Mouse (Mus musculus): ENCODE data around the gene Adprh. TPM values are rescaled to one million over a fixed set of nuclear protein-coding genes. Genes with fewer than 3 reads are reported as not detected.
"Not testable (repeated sequence)": the region's sequence is repeated elsewhere in the genome, so short reads cannot be mapped to it uniquely, and the experiment has no call there.

The Adprh gene
- polyA plus RNA-seq, 1 experiment from 2014 or later, result 102 TPM

GRCm38 (mm10) chr16:38451421-38452205 lies 890 bp downstream of the Adprh start:
- 0 out of 2 replicates have a peak, but pooled peaks cover 3% of the 10 kb centered on the region for H3K27me3 ChIP-seq (replicated peaks)
- H3K27ac ChIP-seq (replicated peaks), result peak overlapping the region; percentile 92
- H3K4me3 ChIP-seq, result peak overlapping the region; percentile 85
- ATAC-seq (ENCODE audit: extremely low read depth, insufficient number of reproducible peaks, low FRiP score, low TSS enrichment), result no peak
- peak overlapping the region; percentile 97 for H3K9ac ChIP-seq
- WGBS, result 44% methylated on average over 12 of the region's 12 CpGs
- peaks cover 19% of the 10 kb centered on the region for H3K4me1 ChIP-seq
- H3K4me2 ChIP-seq, result peak overlapping the region; percentile 79
- no peaks in the 10 kb centered on the region for H3K9me3 ChIP-seq
- H3K36me3 ChIP-seq, result peaks cover 42% of the 10 kb centered on the region

- 0 out of 2 replicates have a peak, but pooled peaks cover 3% of the 10 kb centered on the region for H3K27me3 ChIP-seq (replicated peaks)
- peaks cover 19% of the 10 kb centered on the region for H3K4me1 ChIP-seq
- H3K4me3 ChIP-seq, result no peak overlapping the region
- WGBS, result 89% methylated on average over 7 of the region's 7 CpGs
- no peak overlapping the region for H3K27ac ChIP-seq (replicated peaks)
- H3K9me3 ChIP-seq, result no peaks in the 10 kb centered on the region
- ATAC-seq (ENCODE audit: extremely low read depth, insufficient number of reproducible peaks, low FRiP score, low TSS enrichment), result no peak
- H3K4me2 ChIP-seq, result no peak overlapping the region
- H3K36me3 ChIP-seq, result peaks cover 51% of the 10 kb centered on the region
- H3K9ac ChIP-seq, result no peak overlapping the region
Measured at GRCm38 (mm10) chr16:38450707-38451106, 1.8 kb downstream of the Adprh start.

- Histone ChIP-seq H3K9ac (no peak overlapping the region), H3K4me3 (no peak overlapping the region), H3K9me3 (no peaks in the 10 kb centered on the region), H3K4me2 (no peak overlapping the region), H3K27ac (replicated peaks) (no peak overlapping the region), H3K4me1 (peaks cover 19% of the 10 kb centered on the region), H3K27me3 (replicated peaks) (no peaks in the 10 kb centered on the region), H3K36me3 (peaks cover 74% of the 10 kb centered on the region)
- ATAC-seq (ENCODE audit: extremely low read depth, insufficient number of reproducible peaks, low FRiP score, low TSS enrichment), result no peak
- WGBS, result 92% methylated on average over 12 of the region's 12 CpGs
Measured at GRCm38 (mm10) chr16:38448458-38448857, 4.0 kb downstream of the Adprh start.

GRCm38 (mm10) chr16:38447366-38447765 lies 5.1 kb downstream of the Adprh start:
- no peak overlapping the region for H3K4me2 ChIP-seq
- ATAC-seq (ENCODE audit: extremely low read depth, insufficient number of reproducible peaks, low FRiP score, low TSS enrichment), result no peak
- no peak overlapping the region for H3K27ac ChIP-seq (replicated peaks)
- 88% methylated on average over 21 of the region's 21 CpGs for WGBS
- H3K36me3 ChIP-seq, result peaks cover 80% of the 10 kb centered on the region
- H3K4me3 ChIP-seq, result no peak overlapping the region
- H3K4me1 ChIP-seq, result peaks cover 16% of the 10 kb centered on the region
- H3K27me3 ChIP-seq (replicated peaks), result no peaks in the 10 kb centered on the region
- H3K9me3 ChIP-seq, result no peaks in the 10 kb centered on the region
- H3K9ac ChIP-seq, result no peak overlapping the region

GRCm38 (mm10) chr16:38446141-38446540 lies 6.4 kb downstream of the Adprh start:
- H3K4me1 ChIP-seq; H3K4me2 ChIP-seq; H3K4me3 ChIP-seq; ATAC-seq (ENCODE audit: extremely low read depth, insufficient number of reproducible peaks, low FRiP score, low TSS enrichment); H3K9ac ChIP-seq; H3K9me3 ChIP-seq; H3K27me3 ChIP-seq (replicated peaks); H3K27ac ChIP-seq (replicated peaks): not testable (repeated sequence)
- H3K36me3 ChIP-seq, result peaks cover 80% of the 10 kb centered on the region
- WGBS, result 87% methylated on average over 2 of the region's 2 CpGs

- Histone ChIP-seq H3K27me3 (replicated peaks) (no peaks in the 10 kb centered on the region), H3K4me1 (peaks cover 4% of the 10 kb centered on the region; the same call in 1 of the 2 replicates), H3K27ac (replicated peaks) (no peak overlapping the region), H3K9ac (no peak overlapping the region), H3K9me3 (no peaks in the 10 kb centered on the region), H3K36me3 (peaks cover 78% of the 10 kb centered on the region), H3K4me2 (no peak overlapping the region), H3K4me3 (no peak overlapping the region)
- whole genome bisulfite sequencing, result 93% methylated on average over 20 of the region's 20 CpGs
- no peak for ATAC-seq (ENCODE audit: extremely low read depth, insufficient number of reproducible peaks, low FRiP score, low TSS enrichment)
Measured at GRCm38 (mm10) chr16:38445576-38445975, 6.9 kb downstream of the Adprh start.

GRCm38 (mm10) chr16:38445046-38445445 lies 7.5 kb downstream of the Adprh start:
- Histone ChIP-seq H3K4me1 (no peaks in the 10 kb centered on the region), H3K9me3 (no peaks in the 10 kb centered on the region), H3K4me3 (no peak overlapping the region), H3K27me3 (replicated peaks) (no peaks in the 10 kb centered on the region), H3K4me2 (no peak overlapping the region), H3K27ac (replicated peaks) (no peak overlapping the region), H3K9ac (no peak overlapping the region), H3K36me3 (peaks cover 72% of the 10 kb centered on the region)
- ATAC-seq (ENCODE audit: extremely low read depth, insufficient number of reproducible peaks, low FRiP score, low TSS enrichment), result no peak
- 96% methylated on average over 1 of the region's 1 CpGs for WGBS

GRCm38 (mm10) chr16:38443721-38444464 lies 8.6 kb downstream of the Adprh start:
- WGBS, result 90% methylated on average over 7 of the region's 7 CpGs
- Histone ChIP-seq H3K9ac (no peak overlapping the region), H3K36me3 (peaks cover 61% of the 10 kb centered on the region), H3K27ac (replicated peaks) (no peak overlapping the region), H3K4me1 (no peaks in the 10 kb centered on the region), H3K27me3 (replicated peaks) (no peaks in the 10 kb centered on the region), H3K4me3 (no peak overlapping the region), H3K4me2 (no peak overlapping the region), H3K9me3 (no peaks in the 10 kb centered on the region)
- no peak for ATAC-seq (ENCODE audit: extremely low read depth, insufficient number of reproducible peaks, low FRiP score, low TSS enrichment)

- ATAC-seq (ENCODE audit: extremely low read depth, insufficient number of reproducible peaks, low FRiP score, low TSS enrichment), result no peak
- Histone ChIP-seq H3K36me3 (peaks cover 44% of the 10 kb centered on the region), H3K4me3 (no peak overlapping the region), H3K9ac (no peak overlapping the region), H3K4me1 (no peaks in the 10 kb centered on the region), H3K4me2 (no peak overlapping the region), H3K27ac (replicated peaks) (no peak overlapping the region), H3K27me3 (replicated peaks) (no peaks in the 10 kb centered on the region), H3K9me3 (no peaks in the 10 kb centered on the region)
- 81% methylated on average over 8 of the region's 8 CpGs for WGBS
Measured at GRCm38 (mm10) chr16:38442216-38442615, 10.3 kb downstream of the Adprh start.

GRCm38 (mm10) chr16:38441611-38442010 lies 10.9 kb downstream of the Adprh start:
- Histone ChIP-seq H3K9me3 (no peaks in the 10 kb centered on the region), H3K4me1 (no peaks in the 10 kb centered on the region), H3K4me2 (no peak overlapping the region), H3K27ac (replicated peaks) (no peak overlapping the region), H3K4me3 (no peak overlapping the region), H3K27me3 (replicated peaks) (no peaks in the 10 kb centered on the region), H3K9ac (no peak overlapping the region), H3K36me3 (peaks cover 38% of the 10 kb centered on the region)
- WGBS, result 70% methylated on average over 5 of the region's 5 CpGs
- no peak for ATAC-seq (ENCODE audit: extremely low read depth, insufficient number of reproducible peaks, low FRiP score, low TSS enrichment)

GRCm38 (mm10) chr16:38440403-38440802 lies 12.1 kb downstream of the Adprh start:
- H3K27me3 ChIP-seq (replicated peaks), result no peaks in the 10 kb centered on the region
- ATAC-seq (ENCODE audit: extremely low read depth, insufficient number of reproducible peaks, low FRiP score, low TSS enrichment), result no peak
- no peak overlapping the region for H3K4me2 ChIP-seq
- H3K4me1 ChIP-seq, result no peaks in the 10 kb centered on the region
- no peak overlapping the region for H3K27ac ChIP-seq (replicated peaks)
- 43% methylated on average over 6 of the region's 6 CpGs for WGBS
- peaks cover 26% of the 10 kb centered on the region for H3K36me3 ChIP-seq
- no peaks in the 10 kb centered on the region for H3K9me3 ChIP-seq
- no peak overlapping the region for H3K9ac ChIP-seq
- H3K4me3 ChIP-seq, result no peak overlapping the region

Data from heart, embryonic 13.5 days (tissue).